Mouse (Mus musculus) cerebellum, adult 2 months (tissue): ENCODE data around the gene Tll2.

Source experiments
- CTCF ChIP-seq: fragments of 200-500 bp; IDR thresholded peaks from 2 replicates; pipeline ENCODE4 v1.5.1; 2011; ENCODE audit warnings: low read depth, mild to moderate bottlenecking, control low read depth, low read length, moderate library complexity, borderline replicate concordance; ENCODE audit not compliant: insufficient read depth
- POLR2A ChIP-seq: fragments of 200-500 bp; IDR thresholded peaks from 2 replicates; pipeline ENCODE4 v1.6.1; 2011; ENCODE audit warnings: low read length, control low read depth, borderline replicate concordance; ENCODE audit not compliant: insufficient read depth

- TF ChIP-seq POLR2A (no peak), CTCF (no peak)
Measured at GRCm38 (mm10) chr19:41152462-41152861, 54.2 kb downstream of the Tll2 start.
